Mouse (Mus musculus): ENCODE data around the gene Prr15l.

Gene Prr15l

GRCm38 (mm10) chr11:96978401-96979246, 50.7 kb downstream of the Prr15l start:
- peak in 1 of 2 experiments; percentile 22 for DNase-seq

- DNase-seq: no peak
Measured at GRCm38 (mm10) chr11:96979329-96979728, 51.4 kb downstream of the Prr15l start.

- no peak for DNase-seq
Measured at GRCm38 (mm10) chr11:96980021-96980420, 52.1 kb downstream of the Prr15l start.

- DNase-seq: no peak
Measured at GRCm38 (mm10) chr11:96981461-96981860, 53.6 kb downstream of the Prr15l start.

- DNase-seq: peak; percentile 84 to 88
Measured at GRCm38 (mm10) chr11:96982355-96982754, 54.5 kb downstream of the Prr15l start.

GRCm38 (mm10) chr11:96982859-96983258, 55.0 kb downstream of the Prr15l start, which contains the start of gene Sp2:
Sp2 (minus strand) TSS chr11:96982959.
- no peak for DNase-seq

- no peak for DNase-seq
Measured at GRCm38 (mm10) chr11:96984903-96985302, 57.0 kb downstream of the Prr15l start.

DNA sequence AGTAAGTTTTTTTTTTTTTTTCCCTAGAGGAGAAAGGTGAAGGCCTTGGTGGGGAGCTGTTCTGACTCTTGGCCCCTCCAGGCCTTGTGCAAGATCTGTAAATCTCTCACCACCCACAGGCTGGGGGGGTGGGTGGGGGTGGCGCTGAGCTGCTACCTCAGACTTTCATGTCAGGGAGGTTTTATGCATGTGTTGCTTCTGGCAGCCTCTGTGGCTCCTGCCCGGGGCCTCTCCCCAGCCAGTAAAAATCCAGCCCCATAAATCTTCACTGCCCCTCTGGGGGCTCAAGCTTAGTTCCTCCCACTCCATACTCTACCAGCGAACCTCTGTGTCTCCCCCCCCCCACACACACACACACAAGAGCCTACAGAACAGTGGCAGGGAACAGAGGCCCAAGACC, 58.6 kb downstream of the Prr15l start:
- DNase-seq: no peak
